Mouse (Mus musculus) ES-E14 (cell line): ENCODE measurements at regions not wholly inside any gene's neighbourhood (a gene's known extent, or its start where the extent isn't known, plus 50 kb on each side); places are given as distances from the start of the nearest gene placed in this dataset.

Experiments used
- DNase-seq: peaks from one replicate; pipeline ENCODE4 v3.0.0-alpha.2; 2013; ENCODE audit warnings: low read depth, low spot score
- H3K27ac ChIP-seq: 2 replicates; pipeline ENCODE4 v1.5.1; 2012; ENCODE audit warnings: low read depth, mild to moderate bottlenecking, low read length, moderate library complexity, mixed read lengths; ENCODE audit not compliant: poor library complexity, insufficient read depth, severe bottlenecking
- H3K36me3 ChIP-seq: 2 replicates; pipeline ENCODE4 v1.6.1; 2012; ENCODE audit warnings: mild to moderate bottlenecking, low read length, moderate library complexity, mixed read lengths; ENCODE audit not compliant: control insufficient read depth, poor library complexity, insufficient read depth, severe bottlenecking
- H3K4me1 ChIP-seq, 2 experiments: fragments of 150-350 bp in 1 of 2; sonication (generic) in 1 of 2; 2 replicates each; pipeline ENCODE4 v1.6.1; 2012; ENCODE audit warnings: low read length in 2 of 2, mild to moderate bottlenecking in 1 of 2, mixed read lengths in 1 of 2; ENCODE audit not compliant: control insufficient read depth in 2 of 2, insufficient read depth in 2 of 2, poor library complexity in 1 of 2
- H3K4me3 ChIP-seq, 2 experiments: fragments of 150-350 bp in 1 of 2; sonication (generic) in 1 of 2; 2 replicates each; pipeline ENCODE4 v1.5.1; 2012; ENCODE audit warnings: low read length in 2 of 2, low read depth in 1 of 2, mild to moderate bottlenecking in 1 of 2, mixed read lengths in 1 of 2; ENCODE audit not compliant: insufficient read depth in 1 of 2, poor library complexity in 1 of 2, severe bottlenecking in 1 of 2
- H3K9ac ChIP-seq: 2 replicates; pipeline ENCODE4 v1.6.1; 2012; ENCODE audit warnings: low read depth, mild to moderate bottlenecking, low read length, mixed read lengths; ENCODE audit not compliant: poor library complexity, insufficient read depth, severe bottlenecking
- H3K9me3 ChIP-seq: fragments of 150-350 bp; sonication (generic); 2 replicates; pipeline ENCODE4 v1.6.1; 2012; ENCODE audit warnings: low read depth, mild to moderate bottlenecking, low read length; ENCODE audit not compliant: control insufficient read depth, insufficient read depth
- CHD2 ChIP-seq: IDR thresholded peaks from 2 replicates; pipeline ENCODE4 v1.6.1; 2014; ENCODE audit warnings: mild to moderate bottlenecking, low read depth, low read length, inconsistent platforms
- HCFC1 ChIP-seq: IDR thresholded peaks from 2 replicates; pipeline ENCODE4 v1.6.1; 2012; ENCODE audit warnings: low read length, inconsistent platforms, borderline replicate concordance; ENCODE audit not compliant: insufficient read depth
- MAFK ChIP-seq: IDR thresholded peaks from 2 replicates; pipeline ENCODE4 v1.6.1; 2014; ENCODE audit warnings: mild to moderate bottlenecking, low read depth, low read length, inconsistent platforms; ENCODE audit not compliant: insufficient read depth
- ZC3H11A ChIP-seq: IDR thresholded peaks from 2 replicates; pipeline ENCODE4 v1.6.1; 2012; ENCODE audit warnings: low read depth, mild to moderate bottlenecking, inconsistent platforms, low read length, borderline replicate concordance
- ZNF384 ChIP-seq: IDR thresholded peaks from 2 replicates; pipeline ENCODE4 v1.6.1; 2012; ENCODE audit warnings: low read depth, low read length, inconsistent platforms
- in situ Hi-C, 2 experiments: fragments of 600-800 bp; cut with MboI; formaldehyde crosslinking; loops; one replicate each; pipeline ENCODE4 v1.15.1; 2025; ENCODE audit warnings: low sequenced_read_pairs in 2 of 2, inconsistent platforms in 1 of 2; ENCODE audit not compliant: unreplicated experiment in 2 of 2

DNA sequence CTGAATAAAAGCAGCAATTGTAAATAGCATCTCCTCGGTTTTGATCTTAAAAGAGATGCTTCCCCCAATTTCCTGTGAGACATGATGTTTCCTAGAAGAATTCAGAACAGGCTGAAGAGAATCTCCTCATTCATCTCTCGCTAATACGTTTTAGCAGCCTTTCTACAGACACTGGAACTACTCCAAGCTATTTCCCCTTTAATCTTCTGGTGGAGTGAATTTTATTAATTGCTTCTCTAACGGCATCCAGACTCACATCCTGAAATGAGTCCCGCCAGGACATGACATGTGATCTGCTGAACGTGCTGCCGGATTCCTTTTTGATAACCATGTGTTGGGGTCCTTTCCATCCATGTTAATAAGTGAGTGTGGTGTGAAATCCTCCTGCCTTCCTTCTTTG lies 209.6 kb upstream of the Kdm8 start:
- Histone ChIP-seq H3K9ac (no peak overlapping the region), H3K27ac (no peak overlapping the region), H3K4me3 (no peak overlapping the region), H3K36me3 (no peaks in the 10 kb centered on the region), H3K9me3 (no peaks in the 10 kb centered on the region), H3K4me1 (no peaks in the 10 kb centered on the region)
- DNase-seq: no peak
- in situ Hi-C loops: no loop called here
- TF ChIP-seq HCFC1: no peak
- no peak for TF ChIP-seq CHD2
- TF ChIP-seq ZNF384: no peak
- no peak for TF ChIP-seq ZC3H11A
- TF ChIP-seq MAFK: no peak

DNA sequence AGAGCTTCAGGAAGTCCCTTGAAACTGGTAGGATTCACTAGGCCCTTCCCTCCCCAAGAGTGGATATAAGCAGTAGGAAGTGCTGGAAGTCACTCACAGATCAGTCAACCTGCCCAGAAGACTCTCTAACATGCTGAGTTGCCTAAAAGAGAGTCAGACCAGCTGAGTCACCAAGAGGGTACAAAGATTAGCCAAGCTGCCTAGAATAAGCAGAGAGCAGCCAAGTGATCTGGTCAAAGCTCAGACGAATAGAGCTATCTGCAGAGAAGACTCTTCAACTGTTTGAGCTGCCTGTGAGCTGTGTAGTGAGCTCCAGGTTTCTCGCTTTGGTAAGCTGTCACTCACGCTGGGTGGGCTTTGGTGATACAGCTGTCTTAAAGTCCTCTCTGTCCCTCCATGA lies 207.4 kb upstream of the Kdm8 start:
- in situ Hi-C loops: no loop called here
- TF ChIP-seq ZNF384: no peak
- TF ChIP-seq MAFK: no peak
- TF ChIP-seq HCFC1: no peak
- TF ChIP-seq ZC3H11A: no peak
- TF ChIP-seq CHD2: no peak
- Histone ChIP-seq H3K4me3 (no peak overlapping the region), H3K4me1 (no peaks in the 10 kb centered on the region), H3K27ac (no peak overlapping the region), H3K9me3 (no peaks in the 10 kb centered on the region), H3K36me3 (no peaks in the 10 kb centered on the region), H3K9ac (no peak overlapping the region)
- no peak for DNase-seq

DNA sequence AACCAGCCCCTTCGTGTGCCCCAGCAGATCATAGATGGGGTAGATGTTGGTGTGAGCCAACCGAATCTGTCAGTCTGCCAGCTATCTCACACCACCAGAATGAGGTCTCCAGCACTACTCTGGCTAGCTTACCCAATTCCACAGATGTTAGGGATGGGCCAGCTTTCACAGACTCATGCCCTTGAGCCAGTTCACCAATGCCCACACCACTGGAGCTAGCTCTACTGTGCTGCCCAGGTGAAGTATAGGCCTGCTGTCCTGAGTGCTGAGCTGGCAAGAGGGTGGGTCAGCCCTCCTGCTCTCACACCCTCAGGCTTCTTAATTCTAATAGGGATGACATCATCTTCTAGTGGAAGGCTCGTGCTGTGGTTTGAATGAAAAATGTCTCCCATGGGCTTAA lies 201.5 kb upstream of the Kdm8 start:
- no peak overlapping the region for H3K9ac ChIP-seq
- H3K4me1 ChIP-seq: no peaks in the 10 kb centered on the region
- no peak for TF ChIP-seq ZC3H11A
- TF ChIP-seq HCFC1: no peak
- TF ChIP-seq ZNF384: no peak
- TF ChIP-seq CHD2: no peak
- no peak for TF ChIP-seq MAFK
- in situ Hi-C loops: no loop called here
- DNase-seq: no peak
- H3K9me3 ChIP-seq: no peaks in the 10 kb centered on the region
- H3K4me3 ChIP-seq: no peak overlapping the region
- H3K36me3 ChIP-seq: no peaks in the 10 kb centered on the region
- no peak overlapping the region for H3K27ac ChIP-seq

DNA sequence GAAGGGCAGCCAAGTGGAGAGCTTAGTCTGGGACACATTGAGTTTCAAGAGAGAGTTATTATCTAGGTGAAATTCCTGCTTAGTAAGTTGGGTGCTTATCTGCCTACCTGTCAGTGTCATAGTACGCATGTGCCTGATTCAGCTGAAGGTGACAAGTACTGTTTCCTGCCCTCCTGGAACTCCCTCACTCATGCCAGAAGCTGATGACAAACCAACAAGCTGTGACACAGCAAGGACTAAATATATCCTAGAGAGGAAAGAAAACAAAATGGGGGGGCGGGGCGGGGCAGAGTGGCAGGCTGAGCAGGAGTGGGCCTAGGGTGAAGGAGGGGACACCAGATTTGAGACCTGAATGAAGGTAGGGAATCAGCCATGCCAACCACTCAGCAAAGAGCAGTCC lies 196.1 kb upstream of the Kdm8 start:
- Histone ChIP-seq H3K9ac (no peak overlapping the region), H3K4me3 (no peak overlapping the region), H3K4me1 (no peaks in the 10 kb centered on the region), H3K9me3 (no peaks in the 10 kb centered on the region), H3K27ac (no peak overlapping the region), H3K36me3 (no peaks in the 10 kb centered on the region)
- DNase-seq: no peak
- in situ Hi-C loops: no loop called here
- TF ChIP-seq CHD2: no peak
- TF ChIP-seq HCFC1: no peak
- no peak for TF ChIP-seq ZNF384
- no peak for TF ChIP-seq ZC3H11A
- no peak for TF ChIP-seq MAFK

DNA sequence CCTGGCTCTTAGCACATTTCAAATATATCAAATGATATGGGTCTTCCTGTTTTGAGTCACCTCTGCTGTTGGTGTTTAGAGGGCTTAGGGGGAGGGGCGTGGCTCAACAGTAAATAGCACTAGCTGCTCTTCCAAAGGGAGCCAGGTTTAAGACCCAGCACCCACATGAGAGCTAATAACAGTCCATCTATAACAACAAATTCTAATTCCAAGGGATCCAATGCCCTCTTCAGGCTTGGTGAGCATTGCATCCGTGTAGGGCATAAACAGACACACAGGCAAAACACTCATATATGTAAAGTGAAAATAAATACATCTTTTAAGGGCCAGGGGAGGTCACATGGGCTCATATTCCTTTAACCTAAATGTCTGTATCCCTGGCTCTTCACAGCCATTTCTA lies 194.1 kb upstream of the Kdm8 start:
- DNase-seq: no peak
- Histone ChIP-seq H3K9me3 (no peaks in the 10 kb centered on the region), H3K9ac (no peak overlapping the region), H3K27ac (no peak overlapping the region), H3K4me3 (no peak overlapping the region), H3K36me3 (no peaks in the 10 kb centered on the region), H3K4me1 (no peaks in the 10 kb centered on the region)
- in situ Hi-C loops: no loop called here
- TF ChIP-seq HCFC1: no peak
- TF ChIP-seq ZNF384: no peak
- TF ChIP-seq CHD2: no peak
- no peak for TF ChIP-seq MAFK
